In the genomic region with DNA sequence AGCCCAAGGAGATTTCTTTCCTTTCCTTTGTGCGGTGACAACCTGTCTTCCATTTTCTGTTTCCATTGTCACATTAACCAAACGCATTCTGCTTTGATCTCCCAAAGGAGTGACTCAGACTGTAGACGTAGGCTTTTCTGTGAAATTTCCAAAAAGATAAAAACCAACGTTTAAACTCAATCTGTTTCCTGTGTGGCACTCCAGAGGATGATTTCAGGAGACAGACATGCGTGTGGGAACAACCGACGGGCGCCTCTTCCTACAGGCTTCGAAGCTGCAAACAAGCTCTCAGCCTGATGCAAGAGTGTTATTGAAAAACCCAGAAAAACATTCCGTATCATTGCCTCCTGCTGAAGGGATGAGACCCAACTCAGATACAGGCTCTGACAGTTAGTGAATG, we compare ENCODE assay signal across 17 mouse cellular contexts. TPM values are rescaled to one million over a fixed set of nuclear protein-coding genes. Genes with fewer than 3 reads are reported as not detected.
DNase-seq lines count a peak whose midpoint lies in the region; ATAC-seq and TF ChIP-seq lines count a peak whose summit lies in the region.
"Had no signal": no experiment of that assay in that cellular context is flagged by ENCODE, and none has a peak within 500 bp of the region (broad histone marks: within the 10 kb centered on the region; RNA-seq: fewer than 3 reads in every experiment).

No protein-coding gene starts in this region.

- H3K4me2 ChIP-seq in hindbrain, postnatal 0 days (ENCODE audit: low read depth, low read length), result no peak overlapping the region
- no peak overlapping the region for H3K4me2 ChIP-seq in hindbrain, embryonic 11.5 days (replicated peaks; ENCODE audit: low read depth, low read length)
- H3K4me2 ChIP-seq in midbrain, embryonic 16.5 days (ENCODE audit: low read length), result no peak overlapping the region
- no peak overlapping the region for H3K4me2 ChIP-seq in midbrain, embryonic 15.5 days
- H3K4me2 ChIP-seq in neural tube, embryonic 15.5 days, result no peak overlapping the region
- H3K4me2 ChIP-seq: forebrain, embryonic 13.5 days had no signal

- no peaks in the 10 kb centered on the region for H3K36me3 ChIP-seq in hindbrain, postnatal 0 days (ENCODE audit: insufficient read depth, low read length)
- H3K36me3 ChIP-seq in hindbrain, embryonic 11.5 days (ENCODE audit: control insufficient read depth, insufficient read depth, low read length), result no peaks in the 10 kb centered on the region
- H3K36me3 ChIP-seq in midbrain, embryonic 16.5 days (ENCODE audit: control insufficient read depth, insufficient read depth, low read length), result no peaks in the 10 kb centered on the region
- no peaks in the 10 kb centered on the region for H3K36me3 ChIP-seq in midbrain, embryonic 15.5 days (replicated peaks)
- H3K36me3 ChIP-seq in neural tube, embryonic 15.5 days, result no peaks in the 10 kb centered on the region

- peak; percentile 45 for ATAC-seq in hindbrain, postnatal 0 days
- ATAC-seq in hindbrain, embryonic 11.5 days (ENCODE audit: low FRiP score), result no peak
- 0 out of 2 replicates have a peak, but pooled peaks have one; percentile 32 for ATAC-seq in midbrain, embryonic 16.5 days
- ATAC-seq in midbrain, embryonic 15.5 days (replicated peaks), result no peak
- ATAC-seq in neural tube, embryonic 15.5 days (ENCODE audit: low FRiP score), result no peak
- ATAC-seq: activated CD4-positive, CD25-positive, alpha-beta regulatory T cell, adult 4 months; forebrain, embryonic 13.5 days; intestine, embryonic 16.5 days had no signal

- no peak overlapping the region for H3K4me3 ChIP-seq in hindbrain, postnatal 0 days (ENCODE audit: low read length)
- no peak overlapping the region for H3K4me3 ChIP-seq in hindbrain, embryonic 11.5 days (ENCODE audit: low read depth, low read length)
- no peak overlapping the region for H3K4me3 ChIP-seq in midbrain, embryonic 16.5 days (ENCODE audit: low read depth, low read length)
- no peak overlapping the region for H3K4me3 ChIP-seq in midbrain, embryonic 15.5 days
- H3K4me3 ChIP-seq in neural tube, embryonic 15.5 days (replicated peaks), result no peak overlapping the region
- H3K4me3 ChIP-seq: forebrain, embryonic 13.5 days had no signal

- peak; percentile 35 for DNase-seq in hindbrain, postnatal 0 days (ENCODE audit: low spot score)
- DNase-seq in hindbrain, embryonic 11.5 days (ENCODE audit: low spot score), result no peak
- peak; percentile 76 for DNase-seq in layer of hippocampus, adult 9-11 months
- peak; percentile 28 for DNase-seq in right cerebral cortex, postnatal 25 days
- DNase-seq: cerebellum, adult 11-12 months; gastrocnemius, postnatal 25 days; heart, postnatal 4 days; kidney, postnatal 25 days; lung, adult 2 months; spleen, adult 18-20 months; thymus, postnatal 36 days had no signal

- H3K9ac ChIP-seq in hindbrain, postnatal 0 days (replicated peaks; ENCODE audit: low read length), result no peak overlapping the region
- no peak overlapping the region for H3K9ac ChIP-seq in hindbrain, embryonic 11.5 days (ENCODE audit: low read depth, low read length)
- H3K9ac ChIP-seq in midbrain, embryonic 16.5 days (ENCODE audit: low read depth, low read length), result no peak overlapping the region
- no peak overlapping the region for H3K9ac ChIP-seq in midbrain, embryonic 15.5 days
- no peak overlapping the region for H3K9ac ChIP-seq in neural tube, embryonic 15.5 days (replicated peaks)
- H3K9ac ChIP-seq: forebrain, embryonic 13.5 days had no signal

- no peaks in the 10 kb centered on the region for H3K27me3 ChIP-seq in hindbrain, postnatal 0 days (ENCODE audit: insufficient read depth, low read length)
- H3K27me3 ChIP-seq in hindbrain, embryonic 11.5 days (ENCODE audit: control insufficient read depth, insufficient read depth, low read length), result no peaks in the 10 kb centered on the region
- no peaks in the 10 kb centered on the region for H3K27me3 ChIP-seq in midbrain, embryonic 16.5 days (ENCODE audit: control insufficient read depth, insufficient read depth, low read depth, low read length)
- no peaks in the 10 kb centered on the region for H3K27me3 ChIP-seq in midbrain, embryonic 15.5 days (replicated peaks)
- H3K27me3 ChIP-seq in neural tube, embryonic 15.5 days (replicated peaks), result no peaks in the 10 kb centered on the region
- H3K27me3 ChIP-seq: forebrain, embryonic 13.5 days had no signal

- 37% methylated on average over 10 of the region's 10 CpGs for WGBS in hindbrain, postnatal 0 days
- WGBS in hindbrain, embryonic 11.5 days, result 68% methylated on average over 10 of the region's 10 CpGs
- 50% methylated on average over 10 of the region's 10 CpGs for WGBS in midbrain, embryonic 16.5 days
- WGBS in midbrain, embryonic 15.5 days, result 53% methylated on average over 10 of the region's 10 CpGs
- 62% methylated on average over 10 of the region's 10 CpGs for WGBS in neural tube, embryonic 15.5 days

- H3K27ac ChIP-seq in hindbrain, postnatal 0 days, result 0 out of 2 replicates have a peak overlapping the region, but pooled peaks have one; percentile 8
- no peak overlapping the region for H3K27ac ChIP-seq in hindbrain, embryonic 11.5 days (ENCODE audit: low read depth, low read length)
- no peak overlapping the region for H3K27ac ChIP-seq in midbrain, embryonic 16.5 days (ENCODE audit: low read length)
- H3K27ac ChIP-seq in midbrain, embryonic 15.5 days, result no peak overlapping the region
- H3K27ac ChIP-seq in neural tube, embryonic 15.5 days (replicated peaks), result no peak overlapping the region
- H3K27ac ChIP-seq: forebrain, embryonic 13.5 days had no signal

- no peak for TF ChIP-seq CTCF in hindbrain, postnatal 0 days (IDR thresholded peaks at IDR 0.05; ENCODE audit: low read depth)

- peaks cover 2% of the 10 kb centered on the region; the same call in 1 of the 2 replicates for H3K4me1 ChIP-seq in hindbrain, postnatal 0 days (ENCODE audit: insufficient read depth, low read length)
- H3K4me1 ChIP-seq in hindbrain, embryonic 11.5 days (replicated peaks; ENCODE audit: control insufficient read depth, insufficient read depth, low read length), result no peaks in the 10 kb centered on the region
- no peaks in the 10 kb centered on the region for H3K4me1 ChIP-seq in midbrain, embryonic 16.5 days (ENCODE audit: control insufficient read depth, insufficient read depth, low read length)
- H3K4me1 ChIP-seq in midbrain, embryonic 15.5 days, result no peaks in the 10 kb centered on the region
- no peaks in the 10 kb centered on the region for H3K4me1 ChIP-seq in neural tube, embryonic 15.5 days
- H3K4me1 ChIP-seq: forebrain, embryonic 13.5 days had no signal

- H3K9me3 ChIP-seq in hindbrain, postnatal 0 days (ENCODE audit: low read length), result no peaks in the 10 kb centered on the region
- no peaks in the 10 kb centered on the region for H3K9me3 ChIP-seq in hindbrain, embryonic 11.5 days (ENCODE audit: control insufficient read depth, low read length)
- no peaks in the 10 kb centered on the region for H3K9me3 ChIP-seq in midbrain, embryonic 16.5 days (replicated peaks; ENCODE audit: control insufficient read depth, low read length, poor library complexity, severe bottlenecking)
- no peaks in the 10 kb centered on the region for H3K9me3 ChIP-seq in midbrain, embryonic 15.5 days
- H3K9me3 ChIP-seq in neural tube, embryonic 15.5 days (replicated peaks), result no peaks in the 10 kb centered on the region
- H3K9me3 ChIP-seq: forebrain, embryonic 13.5 days had no signal

RNA-seq across cellular contexts. Expression of a gene that starts 39.9 kb away (rescaled TPM):
- 9.8 and 10.8 TPM in 2 replicates for total RNA-seq in hindbrain, postnatal 0 days (2014; rRNA removed)
- 5.1 and 5.5 TPM in 2 replicates for polyA plus RNA-seq in hindbrain, postnatal 0 days (2015; fragmentation: Nextera tagmentation; extraction: Ambion mirVana)
- polyA plus RNA-seq in hindbrain, embryonic 11.5 days (2014; fragmentation: Nextera tagmentation; extraction: Ambion mirVana), result 7.9 and 8.0 TPM in 2 replicates
- 2.4 and 3.1 TPM in 2 replicates for polyA plus RNA-seq in midbrain, embryonic 16.5 days (2015; fragmentation: Nextera tagmentation; extraction: Ambion mirVana)
- polyA plus RNA-seq in midbrain, embryonic 15.5 days (2015; fragmentation: Nextera tagmentation; extraction: Ambion mirVana), result 2.6 and 3.0 TPM in 2 replicates
- polyA plus RNA-seq in neural tube, embryonic 15.5 days (2015; fragmentation: Nextera tagmentation; extraction: Ambion mirVana), result 9.3 and 15.8 TPM in 2 replicates
- polyA plus RNA-seq: activated CD4-positive, CD25-positive, alpha-beta regulatory T cell, adult 4 months had no signal

Comparison
In these comparisons a context has a peak if more than half of its experiments do, and no peak if none do; other contexts are left out.
1. ATAC-seq: peak in hindbrain, postnatal 0 days (single experiment) and midbrain, embryonic 16.5 days (single experiment); none in hindbrain, embryonic 11.5 days (single experiment), midbrain, embryonic 15.5 days (single experiment) and neural tube, embryonic 15.5 days (single experiment).